Mouse (Mus musculus) thymus, postnatal 4 days (tissue): Measurements from ENCODE around the gene Tmem268.

Source experiments
- DNase-seq: peaks from one replicate; pipeline ENCODE4 v3.0.0; 2021

Tmem268 gene

DNA sequence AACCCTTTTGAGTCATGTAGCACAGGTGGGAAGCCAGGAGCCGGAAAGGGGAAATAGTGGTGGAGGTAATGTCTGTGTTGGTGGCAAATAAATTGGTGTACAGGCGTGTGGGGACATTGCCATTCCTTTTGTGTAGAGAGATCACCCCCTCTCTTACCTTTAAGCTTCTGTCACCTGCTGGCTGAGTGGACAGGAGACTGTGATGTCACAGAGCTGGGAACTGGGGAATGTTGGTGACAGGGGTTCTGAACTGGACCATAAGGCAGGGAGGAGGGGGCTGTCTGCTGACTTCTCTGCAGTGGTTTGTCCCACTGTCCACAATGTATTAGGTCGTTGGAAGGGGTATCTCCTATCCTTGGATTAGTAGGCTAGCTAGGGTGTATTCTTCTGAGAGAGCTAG lies 46.4 kb downstream of the Tmem268 start, which contains the start of gene Gm11213:
Gm11213 (minus strand) TSS at position 317 of the 400 bp plus-strand sequence.
- DNase-seq = no peak

DNA sequence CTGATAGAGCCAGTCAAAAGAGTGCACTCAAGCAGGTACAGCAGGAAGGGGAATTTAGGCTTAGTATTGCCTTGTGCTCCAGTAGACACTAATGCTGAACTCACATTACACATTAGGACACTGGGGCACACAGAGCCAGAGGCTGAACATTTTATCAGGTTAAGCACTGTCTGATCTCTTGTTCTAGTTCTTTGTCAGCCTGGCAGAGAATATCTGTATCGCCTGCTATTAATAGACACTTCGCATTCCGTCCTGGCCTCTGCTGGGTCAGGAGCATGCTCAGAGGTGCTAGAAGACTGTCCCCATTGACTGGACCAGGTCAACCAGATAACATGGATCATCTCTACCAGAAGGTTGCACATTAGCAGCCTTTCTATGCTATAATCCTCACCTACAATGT lies 47.0 kb downstream of the Tmem268 start:
- DNase-seq = no peak

DNA sequence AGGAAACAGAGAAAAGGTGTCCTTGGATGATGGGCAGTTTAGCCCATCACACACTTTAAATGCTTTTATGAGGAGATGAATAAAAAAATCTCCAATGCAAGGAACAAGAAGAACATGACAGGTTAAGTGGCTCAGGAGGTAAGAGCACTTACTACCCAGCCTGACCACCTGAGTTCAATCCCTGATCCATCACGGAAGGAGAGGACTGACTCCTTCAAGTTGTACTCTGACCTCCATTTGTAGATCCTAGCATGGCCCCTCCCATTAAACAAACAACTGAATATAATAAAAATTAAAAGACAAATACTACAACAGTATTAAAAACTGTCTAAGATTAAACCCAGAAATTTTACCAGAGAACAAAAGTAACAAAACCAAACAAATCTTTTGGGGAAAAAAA lies 47.4 kb downstream of the Tmem268 start:
- DNase-seq = no peak

DNA sequence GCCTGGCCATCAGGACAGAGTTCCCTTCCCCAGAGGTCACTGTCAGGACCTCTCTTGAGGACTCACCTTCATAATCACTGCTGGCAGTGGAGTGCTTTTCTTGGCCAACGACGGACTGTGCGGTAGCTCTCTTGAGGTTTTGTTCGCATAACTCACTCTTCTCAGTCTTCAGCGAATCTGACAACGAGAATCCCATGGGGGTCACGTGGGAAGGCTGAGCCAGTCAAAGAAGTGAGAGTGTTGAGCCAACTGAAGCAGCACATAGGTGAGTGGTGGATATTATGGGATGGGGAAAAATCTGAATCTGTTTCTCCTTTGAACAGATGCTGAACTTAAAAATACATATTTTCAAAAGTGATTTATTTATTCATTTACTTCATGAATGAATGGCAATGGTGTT lies 49.8 kb downstream of the Tmem268 start:
- DNase-seq = no peak

DNA sequence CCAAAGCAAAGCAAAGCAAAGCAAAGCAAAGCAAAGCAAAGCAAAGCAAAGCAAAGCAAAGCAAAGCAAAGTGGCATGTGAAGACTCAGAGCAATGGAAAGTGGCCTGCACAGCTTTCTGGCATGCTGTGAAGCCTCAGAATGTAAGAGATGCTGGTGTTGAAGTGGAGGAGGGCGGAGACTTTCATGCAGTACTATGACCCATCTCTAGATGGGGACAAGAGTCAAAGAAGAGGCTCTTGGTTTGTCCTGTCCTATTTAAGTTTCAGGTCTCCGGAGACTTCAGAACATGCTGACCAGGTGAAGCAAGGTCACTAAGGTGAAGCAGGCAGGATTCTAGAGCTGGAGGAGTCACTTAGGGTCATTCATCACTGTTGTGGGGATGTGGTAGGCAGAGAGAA lies 63.3 kb downstream of the Tmem268 start:
- no peak for DNase-seq

DNA sequence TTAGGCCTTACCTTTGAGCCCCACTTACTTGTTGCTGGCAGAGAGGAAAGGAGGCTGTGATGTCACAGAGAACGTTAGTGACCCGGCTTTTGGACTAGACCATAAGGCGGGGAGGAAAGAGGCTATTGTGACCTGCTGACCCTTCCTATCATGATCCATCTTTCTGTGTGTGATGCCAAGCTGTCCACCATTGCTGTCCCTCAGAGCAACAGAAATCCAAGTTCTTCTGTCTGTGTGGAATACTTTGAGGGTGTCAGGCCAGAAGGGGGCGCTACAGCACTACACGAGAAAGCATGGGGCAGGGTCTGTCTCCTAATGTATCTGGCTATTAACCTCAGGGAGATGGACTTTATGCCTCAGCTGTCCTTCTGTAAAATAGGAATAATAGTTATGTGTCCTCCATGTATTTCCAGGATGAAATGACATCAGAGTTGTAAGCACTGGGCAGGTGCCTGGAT lies 63.8 kb downstream of the Tmem268 start, which contains the start of gene Tex48:
Tex48 (minus strand) TSS at position 51 of the 458 bp plus-strand sequence.
- DNase-seq = peak; percentile 75

DNA sequence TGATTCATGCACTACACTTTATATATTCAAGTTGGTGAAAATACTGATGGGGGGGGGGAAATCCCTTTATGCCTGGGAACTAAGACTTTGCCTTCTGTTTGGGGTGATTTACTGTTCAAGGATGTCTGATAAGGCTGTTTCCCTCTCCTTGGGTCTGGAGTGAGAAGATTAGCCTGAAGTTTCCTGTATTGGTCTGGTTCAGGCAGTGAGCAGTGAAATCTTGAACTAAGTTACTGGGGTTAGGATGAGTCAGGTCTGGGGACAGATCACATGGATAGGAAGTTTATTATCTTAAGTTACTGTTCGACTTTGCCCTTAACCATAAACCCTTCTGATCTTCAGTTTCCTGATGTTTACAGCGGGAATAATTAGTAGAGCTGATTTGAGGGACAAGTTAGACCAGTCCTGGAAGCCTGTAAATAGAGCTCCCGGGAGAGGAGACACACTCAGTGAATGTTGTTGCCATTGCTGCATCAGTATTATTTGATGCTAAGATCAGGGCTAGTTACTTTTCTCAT lies 67.0 kb downstream of the Tmem268 start:
- no peak for DNase-seq

DNA sequence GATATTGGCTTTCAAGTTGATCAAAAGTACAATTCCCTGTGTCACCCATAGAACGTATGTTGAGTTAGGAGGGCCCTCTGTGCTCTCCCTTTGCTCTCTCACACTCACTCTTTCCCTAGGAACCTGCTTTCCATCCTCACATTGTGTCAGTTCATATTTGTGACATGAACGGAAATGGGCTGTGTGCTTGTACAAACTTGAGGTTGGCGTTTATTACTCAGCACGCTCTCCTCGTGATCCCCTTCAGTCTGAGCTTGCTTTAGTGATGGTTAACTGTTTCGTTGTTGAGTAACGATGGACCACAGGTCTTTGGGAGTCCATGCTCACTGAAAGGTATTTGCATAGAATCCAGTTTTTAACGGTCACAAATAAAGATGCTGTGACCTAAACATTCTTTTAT lies 68.5 kb downstream of the Tmem268 start:
- DNase-seq = no peak

DNA sequence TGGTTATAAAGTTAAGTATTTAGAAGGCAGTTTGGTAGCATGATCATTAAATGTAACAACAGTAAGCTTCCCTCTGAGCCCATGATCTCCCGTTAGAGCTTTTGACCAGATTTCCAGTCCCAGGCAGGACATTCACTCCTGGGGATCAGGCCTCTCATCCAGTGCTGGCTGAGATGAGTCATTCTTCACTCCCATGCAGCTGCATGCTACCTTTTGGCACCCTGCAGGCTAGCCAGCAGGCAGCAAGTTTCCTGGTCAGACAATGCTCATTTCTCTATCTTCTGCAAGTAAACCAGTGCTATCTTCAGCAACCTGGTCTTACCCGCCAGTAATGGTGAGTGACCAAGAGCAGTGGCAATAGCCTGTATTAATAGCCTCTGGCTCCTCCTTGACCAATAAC lies 74.6 kb downstream of the Tmem268 start:
- no peak for DNase-seq
